Mouse (Mus musculus): ENCODE results near the gene Chrne. TPM values are rescaled to one million over a fixed set of nuclear protein-coding genes. Genes with fewer than 3 reads are reported as not detected.

The Chrne gene
- total RNA-seq, 2 experiments from 2014 or later = 0.63 TPM; not detected in 1

DNA sequence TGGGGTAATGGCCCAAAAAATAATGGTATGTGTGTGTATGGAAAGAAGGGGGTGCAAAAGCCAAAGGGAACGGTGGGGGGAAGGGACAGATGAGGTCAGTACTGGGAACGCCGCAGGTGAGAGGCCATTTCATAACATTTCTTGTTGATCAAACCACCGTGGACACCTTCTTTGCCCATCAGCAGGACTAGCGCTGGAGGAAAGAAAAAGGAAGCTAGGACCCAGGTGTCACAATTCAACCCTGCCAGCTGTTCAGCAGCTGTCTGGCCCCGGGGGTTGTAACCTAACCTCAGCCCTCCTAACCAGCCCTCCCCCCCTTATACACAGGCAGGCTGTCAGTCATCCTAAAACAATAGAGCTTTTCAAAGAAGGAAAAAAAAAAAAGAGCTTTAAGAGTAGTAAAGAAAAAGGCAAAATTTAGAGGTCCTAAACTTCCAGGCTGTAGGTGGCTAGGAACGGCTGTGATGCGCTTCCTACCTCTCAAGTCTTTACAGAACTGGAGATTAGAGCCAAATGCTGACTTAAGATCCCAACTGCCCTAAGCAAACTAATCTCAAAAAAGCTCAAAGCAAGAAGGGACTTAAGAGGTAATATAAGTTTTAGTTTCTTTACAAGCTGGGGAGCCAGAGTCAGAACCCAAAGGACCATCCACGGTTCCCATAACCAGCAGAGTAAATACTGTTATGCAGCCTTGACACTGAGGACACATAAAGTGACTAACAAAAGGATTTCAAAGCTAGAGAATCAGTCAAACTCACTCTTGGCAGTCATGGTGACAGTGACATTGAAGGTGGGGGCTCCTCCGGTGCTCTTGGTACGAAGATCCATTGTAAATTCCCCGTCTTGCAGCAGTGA lies 33.2 kb upstream of the Chrne start:
- no peak for DNase-seq (ENCODE audit: low spot score in 2 of 2)

GRCm38 (mm10) chr11:70651391-70651790 lies 32.4 kb upstream of the Chrne start:
- DNase-seq (ENCODE audit: low spot score in 2 of 2) = no peak

- no peak for DNase-seq (ENCODE audit: low spot score in 2 of 2)
Observed at GRCm38 (mm10) chr11:70650322-70651175, 31.5 kb upstream of the Chrne start.

GRCm38 (mm10) chr11:70649185-70649734 lies 30.2 kb upstream of the Chrne start:
- no peak for DNase-seq (ENCODE audit: low spot score in 2 of 2)

DNA sequence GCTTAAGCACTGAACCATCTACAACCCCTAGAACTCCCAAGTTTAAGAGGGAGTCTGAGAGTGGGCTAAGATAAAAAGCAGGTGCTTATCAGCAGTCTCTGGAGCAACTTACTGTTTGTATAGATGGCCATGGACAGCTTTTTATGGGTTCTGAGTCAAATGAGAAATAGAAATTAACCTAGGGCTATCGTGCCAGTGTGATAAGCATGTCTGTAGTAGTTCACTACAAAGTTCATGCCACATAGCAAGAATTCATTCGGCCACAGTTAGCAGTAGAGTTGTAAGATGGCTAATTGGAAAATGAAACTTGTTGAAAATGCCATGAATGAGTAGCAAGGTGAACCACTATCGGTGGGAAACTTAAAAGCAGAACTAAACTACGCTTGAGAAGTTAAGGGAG lies 29.5 kb upstream of the Chrne start:
- no peak for DNase-seq (ENCODE audit: low spot score in 2 of 2)

- DNase-seq (ENCODE audit: low spot score in 2 of 2) = no peak
Observed at GRCm38 (mm10) chr11:70647716-70648420, 28.9 kb upstream of the Chrne start.

- DNase-seq (ENCODE audit: low spot score in 2 of 2) = peak; percentile 95 to 97
Observed at GRCm38 (mm10) chr11:70646691-70647650, 28.0 kb upstream of the Chrne start, which contains the start of the genes Rnf167 and Slc25a11. Gene Rnf167, plus strand, starts transcription at chr11:70647235. Gene Slc25a11, minus strand, starts transcription at chr11:70647479.

DNA sequence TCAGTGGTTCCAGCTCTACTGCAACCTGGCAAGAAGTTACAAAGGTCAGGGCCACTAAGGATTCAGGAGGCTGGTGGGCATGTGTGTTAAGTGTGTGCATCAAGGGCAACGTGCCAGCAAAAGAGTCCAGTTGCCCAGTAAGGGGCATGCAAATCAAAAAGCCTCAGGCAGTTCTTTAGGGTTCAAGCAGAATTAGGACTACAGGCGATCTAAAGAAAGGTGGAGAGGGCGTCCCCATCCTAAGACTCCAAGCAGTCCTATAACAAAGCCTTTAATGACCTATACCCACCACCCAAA lies 27.2 kb upstream of the Chrne start:
- DNase-seq (ENCODE audit: low spot score in 2 of 2) = no peak

DNA sequence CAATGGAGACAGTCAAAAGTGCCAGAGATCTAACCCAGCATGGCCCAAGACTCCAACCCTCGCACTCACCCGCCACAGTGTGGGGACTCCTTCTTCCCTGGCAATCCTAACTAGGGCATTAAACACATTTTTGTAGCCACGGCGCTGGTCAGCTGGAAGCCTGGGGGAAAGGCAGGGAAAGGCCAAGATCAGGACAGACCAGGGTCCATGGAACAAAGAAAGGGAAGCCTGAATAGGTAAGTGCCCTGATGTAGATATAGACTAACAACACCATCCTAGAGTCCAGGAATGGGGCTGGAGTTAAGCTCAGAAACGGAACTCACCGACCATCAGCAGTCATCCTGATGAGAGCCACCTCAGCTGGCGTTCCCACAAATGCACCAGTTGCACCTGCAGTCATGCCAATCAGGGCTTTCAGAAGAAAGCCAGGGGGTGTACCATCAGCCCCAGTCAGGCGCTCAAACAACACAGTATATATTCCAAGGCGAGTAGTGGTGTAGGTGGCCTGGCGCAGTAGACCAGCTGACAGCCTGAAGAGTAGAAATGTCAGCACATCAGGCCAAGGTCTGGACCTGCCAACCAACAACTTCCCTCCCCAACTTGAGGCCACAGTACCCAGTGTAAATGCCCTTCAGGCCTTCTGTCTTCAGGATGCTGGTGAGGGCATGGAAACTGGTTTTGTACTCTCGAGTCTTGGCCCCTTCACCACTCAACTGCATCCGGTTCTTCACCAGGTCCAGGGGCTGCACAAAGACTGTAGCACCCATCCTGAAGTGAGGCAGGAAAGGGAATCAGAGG lies 26.6 kb upstream of the Chrne start:
- no peak for DNase-seq (ENCODE audit: low spot score in 2 of 2)

- no peak for DNase-seq (ENCODE audit: low spot score in 2 of 2)
Observed at GRCm38 (mm10) chr11:70644564-70645103, 25.6 kb upstream of the Chrne start.

DNA sequence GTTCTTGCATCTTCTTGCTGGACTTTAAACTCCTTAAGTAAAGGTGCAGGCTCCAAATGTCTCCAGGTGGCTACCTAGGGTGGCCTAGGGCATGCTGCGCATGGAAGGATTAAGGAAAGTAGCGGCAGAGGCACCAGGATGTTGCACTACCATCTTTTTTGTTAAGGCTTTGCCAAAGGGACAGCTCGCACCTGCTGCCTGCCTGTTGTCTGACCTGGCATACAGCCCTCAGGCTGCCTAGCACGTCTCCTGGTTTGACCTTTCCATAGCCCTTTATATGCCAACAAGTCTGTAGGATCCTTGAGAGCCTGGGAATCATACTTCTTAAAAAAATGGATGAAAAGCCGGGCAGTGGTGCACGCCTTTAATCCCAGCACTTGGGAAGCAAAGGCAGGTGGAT lies 24.0 kb upstream of the Chrne start:
- DNase-seq (ENCODE audit: low spot score in 2 of 2) = no peak

- DNase-seq (ENCODE audit: low spot score in 2 of 2) = no peak
Observed at GRCm38 (mm10) chr11:70641241-70641640, 22.2 kb upstream of the Chrne start.

DNA sequence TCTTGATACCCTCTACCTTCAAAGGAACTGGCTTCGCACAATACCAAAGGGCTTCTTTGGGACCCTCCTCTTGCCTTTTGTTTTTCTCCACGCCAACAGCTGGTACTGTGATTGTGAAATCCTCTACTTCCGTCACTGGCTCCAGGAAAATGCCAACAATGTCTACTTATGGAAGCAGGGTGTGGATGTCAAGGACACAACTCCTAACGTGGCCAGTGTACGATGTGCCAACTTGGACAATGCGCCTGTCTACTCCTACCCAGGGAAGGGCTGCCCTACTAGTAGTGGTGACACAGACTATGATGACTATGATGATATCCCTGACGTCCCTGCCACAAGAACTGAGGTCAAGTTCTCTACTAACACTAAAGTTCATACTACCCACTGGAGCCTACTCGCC lies 21.0 kb upstream of the Chrne start:
- no peak for DNase-seq (ENCODE audit: low spot score in 2 of 2)

DNA sequence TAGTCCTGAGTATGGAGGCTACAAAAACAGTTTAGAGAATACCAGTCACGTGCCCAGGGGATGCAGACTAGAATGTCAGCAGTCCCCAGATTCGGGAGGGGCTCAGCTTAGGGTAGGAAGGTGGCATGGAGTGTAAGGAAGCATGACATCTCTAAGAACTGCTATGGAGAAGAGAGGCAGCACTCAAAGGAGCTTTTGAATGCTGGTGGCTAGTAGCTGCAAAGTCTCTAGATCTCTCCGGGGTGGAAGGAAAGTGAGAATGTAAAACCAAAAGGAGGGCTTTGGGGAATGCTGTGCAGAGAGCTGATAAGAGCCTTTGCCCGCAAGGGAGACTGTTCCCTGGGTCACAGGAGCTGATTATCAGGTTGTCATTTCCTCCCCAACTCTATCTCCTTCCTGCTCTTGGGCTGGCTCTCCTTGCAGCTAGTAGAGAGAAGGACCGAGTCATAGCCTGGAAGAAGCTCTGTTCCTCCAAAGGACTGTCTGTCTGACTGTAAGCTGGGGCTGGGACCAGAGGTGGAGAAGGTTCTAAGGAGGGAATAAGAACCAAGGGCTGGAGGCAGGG lies 19.8 kb upstream of the Chrne start, which contains the start of gene Gp1ba:
Gene Gp1ba (plus strand): TSS at position 409 of the 565 bp plus-strand sequence.
- no peak for DNase-seq (ENCODE audit: low spot score in 2 of 2)

DNA sequence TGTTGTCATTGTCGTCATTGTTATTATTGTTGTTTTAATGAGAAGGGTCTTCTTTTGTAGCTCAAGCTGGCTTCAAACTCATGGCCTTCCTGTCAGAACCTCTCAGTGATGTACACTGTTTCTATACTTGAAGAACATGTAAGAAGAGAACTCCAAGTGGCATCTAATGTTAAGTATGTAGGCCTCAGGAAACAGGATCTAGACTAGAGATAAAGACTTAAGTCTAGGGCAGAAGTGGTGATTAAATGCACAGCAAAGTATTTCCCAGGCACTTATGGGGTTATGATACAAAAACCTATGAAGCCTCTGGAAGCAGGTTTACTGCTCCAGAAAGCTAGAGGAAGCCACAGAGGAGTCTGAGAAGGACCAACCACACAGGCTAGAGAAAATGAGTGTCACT lies 19.3 kb upstream of the Chrne start:
- no peak for DNase-seq (ENCODE audit: low spot score in 2 of 2)

DNA sequence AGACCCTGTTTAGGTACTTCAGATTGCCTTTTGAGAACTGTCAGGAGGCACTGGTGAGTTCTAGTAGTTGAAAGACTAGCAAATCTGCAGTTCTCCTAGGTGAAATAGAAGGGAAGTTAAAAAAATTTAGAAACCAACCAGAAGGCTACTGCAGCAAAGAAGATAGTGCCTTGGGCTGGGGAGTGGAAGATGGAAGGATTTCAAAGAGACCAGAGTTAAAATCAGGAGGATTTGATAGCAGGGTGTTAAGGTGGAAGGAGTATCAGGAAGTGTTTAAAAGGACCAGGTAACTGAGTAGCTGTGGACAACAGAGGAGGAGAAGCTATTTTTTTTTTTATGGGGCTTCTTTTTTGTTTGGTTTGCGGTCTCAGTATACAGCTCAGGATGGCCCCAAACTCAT lies 18.7 kb upstream of the Chrne start:
- no peak for DNase-seq (ENCODE audit: low spot score in 2 of 2)

DNA sequence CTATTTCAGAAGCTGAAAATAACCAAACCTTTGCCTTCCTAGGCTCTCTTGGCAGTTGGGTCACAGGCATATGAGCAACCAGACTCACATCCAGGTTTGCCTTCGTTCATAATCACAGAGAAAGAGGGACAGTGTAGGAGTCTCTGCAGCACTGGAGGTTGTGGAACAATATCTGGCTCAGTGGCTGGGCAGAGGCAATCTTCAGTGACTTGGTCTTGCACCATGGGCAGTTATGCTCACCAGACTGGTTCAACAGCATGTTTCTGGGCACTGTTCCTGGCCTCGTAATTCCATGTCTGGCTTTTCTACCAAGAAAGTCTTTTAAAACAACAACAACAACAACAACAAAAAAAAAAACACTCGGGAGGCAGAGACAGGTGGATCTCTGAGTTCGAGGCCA lies 16.6 kb upstream of the Chrne start:
- no peak for DNase-seq (ENCODE audit: low spot score in 2 of 2)

- DNase-seq (ENCODE audit: low spot score in 2 of 2) = no peak
Observed at GRCm38 (mm10) chr11:70630129-70630528, 11.1 kb upstream of the Chrne start.

DNA sequence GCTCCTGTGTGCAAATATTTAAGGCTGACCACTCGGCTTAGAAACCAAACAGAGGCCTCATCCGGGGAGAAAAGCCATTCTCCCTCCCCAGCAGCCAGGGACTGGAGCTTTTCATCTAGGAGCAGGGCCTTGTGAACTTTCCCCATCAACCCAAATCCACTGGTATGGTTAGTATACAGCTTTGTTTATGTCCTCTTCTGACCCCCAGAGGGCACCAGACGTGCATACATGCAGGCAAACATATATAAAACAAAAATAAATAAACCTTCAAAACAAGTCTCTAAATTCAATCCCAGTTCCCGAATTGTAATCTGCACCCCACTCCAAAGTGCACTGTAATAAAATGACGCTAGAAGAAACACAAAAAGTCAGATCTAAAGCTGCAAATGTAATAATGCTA lies 10.5 kb upstream of the Chrne start:
- no peak for DNase-seq (ENCODE audit: low spot score in 2 of 2)

All from left cerebral cortex, adult 18-20 months (tissue).